Mouse (Mus musculus) right cerebral cortex, postnatal 4 days (tissue): ENCODE measurements around the gene Lrrtm4.

Source experiments
- DNase-seq: peaks from one replicate; pipeline ENCODE4 v3.0.0-alpha.2; 2022

Gene Lrrtm4

GRCm38 (mm10) chr6:80750769-80751168 lies 732.1 kb downstream of the Lrrtm4 start:
- DNase-seq: no peak

DNA sequence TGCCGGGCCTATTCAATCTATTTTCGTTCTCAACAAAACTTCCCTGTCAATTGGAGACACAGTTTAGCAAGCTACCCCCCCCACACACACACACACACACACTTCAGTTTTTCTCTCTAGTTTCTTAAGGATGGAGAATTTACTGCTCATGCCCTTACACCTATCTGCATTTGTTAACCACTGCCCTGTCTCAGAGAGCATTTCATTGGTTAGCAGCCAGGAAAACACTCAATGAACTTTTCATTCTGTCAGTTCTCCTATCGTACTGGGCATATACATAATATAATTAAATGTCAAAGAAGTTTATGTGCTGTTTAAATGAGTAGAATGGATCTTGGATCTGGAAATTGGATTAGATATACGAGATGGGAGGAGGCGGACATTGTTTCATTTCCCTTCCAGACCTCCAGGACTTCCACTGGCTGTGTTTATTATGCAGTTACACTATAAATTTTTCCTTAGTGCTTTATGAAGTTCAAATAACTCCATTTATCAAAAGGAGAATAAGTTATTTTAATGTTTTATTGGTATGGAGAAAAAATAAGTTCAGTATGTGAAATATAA lies 742.0 kb downstream of the Lrrtm4 start:
- DNase-seq: no peak

DNA sequence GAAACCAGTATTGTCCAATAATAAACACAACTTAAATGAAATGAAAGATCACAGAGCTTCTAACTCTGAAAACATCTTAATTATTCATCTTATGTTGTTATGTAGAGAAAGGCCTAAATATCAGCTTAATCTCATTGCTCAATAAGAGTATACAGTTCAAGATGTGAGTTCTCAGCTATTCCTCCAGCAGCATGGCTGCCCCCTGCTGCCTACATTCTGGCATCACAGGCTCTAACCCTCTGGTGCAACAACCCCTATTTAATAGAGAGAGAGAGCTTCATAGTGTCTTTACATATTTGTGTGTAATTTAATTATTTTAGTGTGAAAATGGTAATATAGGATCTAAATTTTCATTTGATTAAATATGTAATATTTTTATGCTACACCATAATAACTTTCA lies 767.6 kb downstream of the Lrrtm4 start:
- no peak for DNase-seq

DNA sequence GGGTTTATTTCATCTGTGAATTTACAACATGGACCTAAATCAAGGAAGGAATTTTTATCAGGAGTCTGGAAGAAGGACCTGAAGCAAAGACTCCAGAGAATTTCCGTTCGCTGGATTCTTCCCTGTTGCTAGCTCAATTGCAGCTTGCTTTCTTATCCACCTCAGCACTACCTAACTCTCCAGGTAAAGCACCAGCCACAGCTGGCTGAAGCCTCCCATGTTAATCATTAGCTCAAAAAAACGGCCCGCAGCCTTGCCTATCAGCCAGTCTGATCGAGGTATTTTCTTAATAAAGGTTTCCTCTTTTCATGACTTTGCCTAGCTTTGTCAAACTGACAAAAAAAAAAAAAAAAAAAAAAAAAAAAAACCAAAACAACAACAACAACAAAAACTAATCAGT lies 805.1 kb downstream of the Lrrtm4 start:
- no peak for DNase-seq

GRCm38 (mm10) chr6:80839784-80840183 lies 821.1 kb downstream of the Lrrtm4 start:
- no peak for DNase-seq

DNA sequence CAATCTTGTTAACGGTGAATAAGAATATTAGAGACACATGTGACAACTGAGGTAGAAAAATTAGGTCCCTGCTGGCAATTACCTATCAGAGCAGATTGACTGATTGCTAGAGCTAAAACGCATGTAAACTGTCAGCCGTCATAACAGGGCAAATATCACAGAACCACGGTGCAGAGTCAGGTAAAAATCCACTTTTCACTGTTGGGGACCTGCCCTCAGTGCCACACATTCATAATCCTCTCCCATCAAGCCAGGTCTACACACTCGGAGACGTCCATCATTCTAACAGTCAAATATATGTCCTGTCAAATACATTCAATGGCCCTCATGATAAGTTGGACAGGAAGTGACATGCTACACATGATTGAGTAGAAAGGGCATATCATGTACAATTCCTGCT lies 826.6 kb downstream of the Lrrtm4 start:
- no peak for DNase-seq

GRCm38 (mm10) chr6:80856910-80857543 lies 838.4 kb downstream of the Lrrtm4 start:
- DNase-seq: no peak
